Comparison of ENCODE assay signal across 8 mouse cellular contexts in genomic region chr11:9048011-9048702, GRCm38 (mm10). TPM values are rescaled to one million over a fixed set of nuclear protein-coding genes. Genes with fewer than 3 reads are reported as not detected.
DNase-seq lines count a peak whose midpoint lies in the region; ATAC-seq lines count a peak whose summit lies in the region.

TSS of gene Gm11992 (plus strand) at chr11:9048594.

- peak; percentile 60 for DNase-seq in c-Kit-positive CD71-positive TER-119-positive erythroid progenitor cells, embryonic 14.5 days (ENCODE audit: low spot score)
- DNase-seq in forebrain, embryonic 11.5 days (ENCODE audit: low spot score) = peak; percentile 92
- DNase-seq in kidney, postnatal 25 days = peak; percentile 94 to 98
- DNase-seq in liver, embryonic 13.5 days = peak; percentile 65
- DNase-seq in natural killer cell, adult 2 months (ENCODE audit: low spot score in 2 of 2) = peak; percentile 19 to 34

- H3K27ac ChIP-seq in forebrain, embryonic 11.5 days (ENCODE audit: low read depth, low read length) = no peak within 1 kb of the TSS
- peak within 1 kb of the TSS; percentile 88 for H3K27ac ChIP-seq in heart, embryonic 15.5 days
- H3K27ac ChIP-seq in liver, embryonic 13.5 days = no peak within 1 kb of the TSS
- no peak within 1 kb of the TSS for H3K27ac ChIP-seq in stomach, embryonic 14.5 days (ENCODE audit: low read length)

- H3K36me3 ChIP-seq in forebrain, embryonic 11.5 days (ENCODE audit: control insufficient read depth, insufficient read depth, low read length) = no peaks in the 10 kb centered on the region
- H3K36me3 ChIP-seq in heart, embryonic 15.5 days = no peaks in the 10 kb centered on the region
- no peaks in the 10 kb centered on the region for H3K36me3 ChIP-seq in liver, embryonic 13.5 days
- H3K36me3 ChIP-seq in stomach, embryonic 14.5 days (ENCODE audit: control insufficient read depth, insufficient read depth, low read length) = no peaks in the 10 kb centered on the region

- 0 out of 2 replicates have a peak, but pooled peaks cover 2% of the 10 kb centered on the region for H3K4me1 ChIP-seq in forebrain, embryonic 11.5 days (replicated peaks; ENCODE audit: control insufficient read depth, insufficient read depth, low read length)
- peaks cover 23% of the 10 kb centered on the region for H3K4me1 ChIP-seq in heart, embryonic 15.5 days (replicated peaks)
- peaks cover 13% of the 10 kb centered on the region for H3K4me1 ChIP-seq in liver, embryonic 13.5 days (replicated peaks)
- H3K4me1 ChIP-seq in stomach, embryonic 14.5 days (ENCODE audit: control insufficient read depth, insufficient read depth, low read length) = 0 out of 2 replicates have a peak, but pooled peaks cover 4% of the 10 kb centered on the region

- 5% methylated on average over 21 of the region's 21 CpGs for WGBS in forebrain, embryonic 11.5 days
- WGBS in heart, embryonic 15.5 days = 3% methylated on average over 21 of the region's 21 CpGs
- WGBS in liver, embryonic 13.5 days (ENCODE audit: insufficient replicate concordance) = 2% methylated on average over 21 of the region's 21 CpGs
- WGBS in stomach, embryonic 14.5 days = 4% methylated on average over 21 of the region's 21 CpGs

- peak; percentile 74 for ATAC-seq in CD4-positive, CD25-positive, alpha-beta regulatory T cell, adult 4 months
- peak; percentile 100 for ATAC-seq in forebrain, embryonic 11.5 days (replicated peaks; ENCODE audit: low FRiP score)
- ATAC-seq in heart, embryonic 15.5 days (replicated peaks; ENCODE audit: insufficient number of reproducible peaks, insufficient read depth, low FRiP score, low read depth) = peak; percentile 94
- peak; percentile 99 for ATAC-seq in liver, embryonic 13.5 days (ENCODE audit: low read depth)
- ATAC-seq in stomach, embryonic 14.5 days (ENCODE audit: insufficient number of reproducible peaks, insufficient read depth, low FRiP score, low read depth) = peak; percentile 99

- H3K4me2 ChIP-seq in forebrain, embryonic 11.5 days (ENCODE audit: low read depth, low read length, severe bottlenecking) = peak within 1 kb of the TSS; percentile 96
- peak within 1 kb of the TSS; percentile 92 for H3K4me2 ChIP-seq in heart, embryonic 15.5 days
- peak within 1 kb of the TSS; percentile 77 for H3K4me2 ChIP-seq in liver, embryonic 13.5 days
- peak within 1 kb of the TSS; percentile 95 for H3K4me2 ChIP-seq in stomach, embryonic 14.5 days (replicated peaks; ENCODE audit: low read depth, low read length)

- no peaks in the 10 kb centered on the region for H3K9me3 ChIP-seq in forebrain, embryonic 11.5 days (ENCODE audit: control insufficient read depth, low read length)
- no peaks in the 10 kb centered on the region for H3K9me3 ChIP-seq in heart, embryonic 15.5 days (replicated peaks)
- H3K9me3 ChIP-seq in liver, embryonic 13.5 days (replicated peaks) = no peaks in the 10 kb centered on the region
- H3K9me3 ChIP-seq in stomach, embryonic 14.5 days (ENCODE audit: control insufficient read depth, low read depth, low read length) = no peaks in the 10 kb centered on the region

- peak within 1 kb of the TSS; percentile 46 for H3K4me3 ChIP-seq in forebrain, embryonic 11.5 days (ENCODE audit: low read depth, low read length)
- H3K4me3 ChIP-seq in heart, embryonic 15.5 days = peak within 1 kb of the TSS; percentile 58
- H3K4me3 ChIP-seq in liver, embryonic 13.5 days (replicated peaks) = peak within 1 kb of the TSS; percentile 51
- H3K4me3 ChIP-seq in stomach, embryonic 14.5 days (ENCODE audit: low read depth, low read length) = peak within 1 kb of the TSS; percentile 44

- peak within 1 kb of the TSS; percentile 54 for H3K9ac ChIP-seq in forebrain, embryonic 11.5 days (ENCODE audit: low read length)
- H3K9ac ChIP-seq in heart, embryonic 15.5 days = peak within 1 kb of the TSS; percentile 40
- 0 out of 2 replicates have a peak within 1 kb of the TSS, but pooled peaks have one; percentile 23 for H3K9ac ChIP-seq in liver, embryonic 13.5 days
- H3K9ac ChIP-seq in stomach, embryonic 14.5 days (replicated peaks; ENCODE audit: low read depth, low read length) = 0 out of 2 replicates have a peak within 1 kb of the TSS, but pooled peaks have one; percentile 10

- H3K27me3 ChIP-seq in forebrain, embryonic 11.5 days (ENCODE audit: control insufficient read depth, insufficient read depth, low read length) = peaks cover 5% of the 10 kb centered on the region; the same call in 1 of the 2 replicates
- H3K27me3 ChIP-seq in heart, embryonic 15.5 days = 0 out of 2 replicates have a peak, but pooled peaks cover 4% of the 10 kb centered on the region
- peaks cover 15% of the 10 kb centered on the region for H3K27me3 ChIP-seq in liver, embryonic 13.5 days
- H3K27me3 ChIP-seq in stomach, embryonic 14.5 days (ENCODE audit: control insufficient read depth, insufficient read depth, low read length) = 0 out of 2 replicates have a peak, but pooled peaks cover 6% of the 10 kb centered on the region

RNA-seq across cellular contexts. Expression of gene Gm11992, which starts in this region (rescaled TPM):
- polyA plus RNA-seq in CD4-positive, CD25-positive, alpha-beta regulatory T cell, adult 4 months (2017; shearing (Covaris generic)) = under 1 TPM in 1 of 2 experiments, not detected in 1; 0.31 TPM
- polyA plus RNA-seq in forebrain, embryonic 11.5 days (2014; fragmentation: Nextera tagmentation; extraction: Ambion mirVana) = 0.32 and 0.52 TPM in 2 replicates
- 3.3 and 5.1 TPM in 2 replicates for polyA plus RNA-seq in heart, embryonic 15.5 days (2015; fragmentation: Nextera tagmentation; extraction: Ambion mirVana)
- polyA plus RNA-seq in liver, embryonic 13.5 days (2015; fragmentation: Nextera tagmentation; extraction: Ambion mirVana) = 0.07 and 0.12 TPM in 2 replicates
- 0.88 and 1.2 TPM in 2 replicates for polyA plus RNA-seq in stomach, embryonic 14.5 days (2014; fragmentation: Nextera tagmentation; extraction: Ambion mirVana)

Comparison
In these comparisons a context has a peak if more than half of its experiments do, and no peak if none do; other contexts are left out.
1. Peak in ATAC-seq in CD4-positive, CD25-positive, alpha-beta regulatory T cell, adult 4 months; RNA of the gene not detected or under 1 TPM.
2. Peak in DNase-seq, ATAC-seq, H3K4me3 ChIP-seq, H3K9ac ChIP-seq and H3K4me2 ChIP-seq in forebrain, embryonic 11.5 days; RNA of the gene not detected or under 1 TPM.
3. Peak in DNase-seq, ATAC-seq, H3K4me3 ChIP-seq, H3K9ac ChIP-seq and H3K4me2 ChIP-seq in liver, embryonic 13.5 days; RNA of the gene not detected or under 1 TPM.
4. DNase-seq: peak in every context shown above with its lines; median percentile 96 in kidney, postnatal 25 days; 92 in forebrain, embryonic 11.5 days; 65 in liver, embryonic 13.5 days; 60 in c-Kit-positive CD71-positive TER-119-positive erythroid progenitor cells, embryonic 14.5 days; 26 in natural killer cell, adult 2 months.